Mouse (Mus musculus) c-Kit-negative CD71-positive TER-119-positive erythroid progenitor cells, embryonic 14.5 days (primary cell): ENCODE measurements at regions not wholly inside any gene's neighbourhood (a gene's known extent, or its start where the extent isn't known, plus 50 kb on each side); places are given as distances from the start of the nearest gene placed in this dataset.

Source experiments
- DNase-seq: peaks from one replicate; pipeline ENCODE4 v3.0.0-alpha.2; 2013; ENCODE audit warnings: low read depth, low spot score

- no peak for DNase-seq
These were observed 70.2 kb upstream of the Il15 start for GRCm38 (mm10) chr8:82473266-82473665.

- DNase-seq = peak; percentile 32
These were observed 68.8 kb upstream of the Il15 start for GRCm38 (mm10) chr8:82471825-82472224.

GRCm38 (mm10) chr8:82469824-82470223, 66.8 kb upstream of the Il15 start:
- no peak for DNase-seq

DNA sequence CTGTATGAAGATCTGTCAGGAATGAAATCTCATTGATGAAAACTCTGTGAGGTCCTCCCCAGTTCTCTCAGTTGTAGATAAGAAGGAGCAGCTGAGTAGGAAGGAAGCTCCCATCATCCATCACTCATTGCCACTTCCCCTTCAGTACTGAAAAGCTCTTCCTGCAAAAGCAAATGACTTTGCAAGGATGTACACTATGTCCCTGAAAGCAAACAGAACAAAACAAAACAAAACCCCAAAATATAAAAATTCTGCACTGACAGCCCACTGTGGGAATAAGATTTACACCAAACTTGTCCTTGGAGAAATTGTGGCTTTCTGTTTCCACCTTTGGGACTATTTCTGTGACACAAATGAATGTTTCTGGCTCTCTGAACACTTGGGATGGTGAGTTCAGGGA, 59.8 kb upstream of the Il15 start:
- DNase-seq = no peak

DNA sequence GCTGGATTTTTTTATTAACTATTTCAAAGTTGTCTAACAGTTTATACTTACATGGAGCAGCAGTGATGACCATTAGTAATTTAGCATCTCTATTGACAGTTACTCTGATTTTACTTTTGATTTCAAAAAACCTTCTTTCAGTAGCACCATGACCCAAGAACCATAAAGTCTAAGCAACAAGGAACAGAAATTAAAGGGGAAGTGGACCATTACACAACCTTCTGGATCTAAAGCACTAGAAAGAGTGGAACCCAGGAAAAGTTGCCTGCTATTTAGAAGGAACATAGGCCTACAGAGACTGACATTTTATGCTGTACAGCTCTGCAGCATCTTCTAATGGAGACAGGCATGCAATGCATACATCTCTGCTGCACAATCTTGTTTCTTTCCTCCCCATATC, 56.0 kb upstream of the Il15 start:
- no peak for DNase-seq

- DNase-seq = no peak
These were observed 51.0 kb upstream of the Il15 start for GRCm38 (mm10) chr8:82454056-82454455.
